Mouse (Mus musculus): Measurements from ENCODE around the gene Rabgap1l. TPM values are rescaled to one million over a fixed set of nuclear protein-coding genes. Genes with fewer than 3 reads are reported as not detected.

Rabgap1l gene
- polyA plus RNA-seq, 1 experiment = 56.5 TPM

DNA sequence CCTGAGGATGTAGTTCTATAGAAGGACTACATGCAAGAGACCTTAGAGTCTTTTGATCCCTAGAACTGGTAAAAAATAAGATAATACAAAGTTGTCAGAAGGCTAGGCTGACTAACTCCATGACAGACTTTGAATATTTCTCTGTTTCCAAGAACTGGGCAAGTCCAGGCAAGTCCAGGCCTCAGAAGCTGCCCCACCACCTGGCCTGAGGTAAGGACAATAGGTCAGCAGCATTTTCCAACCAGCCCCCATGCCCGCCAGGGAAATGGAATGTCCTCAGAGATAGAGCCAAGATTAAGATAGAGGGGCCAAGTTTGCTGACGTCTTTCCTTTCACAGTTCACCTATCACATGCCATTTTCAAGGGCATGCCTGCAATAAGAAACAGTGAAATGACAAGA, 517.8 kb downstream of the Rabgap1l start:
- DNase-seq = no peak
- Histone ChIP-seq H3K4me1 (replicated peaks; ENCODE audit: control insufficient read depth, insufficient read depth, low read length) (0 out of 2 replicates have a peak, but pooled peaks cover 3% of the 10 kb centered on the region), H3K27me3 (ENCODE audit: control insufficient read depth, insufficient read depth, low read length) (no peaks in the 10 kb centered on the region), H3K27ac (ENCODE audit: control insufficient read depth, insufficient read depth, low read length) (no peak overlapping the region), H3K36me3 (ENCODE audit: control insufficient read depth, insufficient read depth, low read length) (no peaks in the 10 kb centered on the region; the same call in 1 of the 2 replicates), H3K4me3 (ENCODE audit: control insufficient read depth, insufficient read depth, low read length) (no peak overlapping the region)
- WGBS = 93% methylated on average over 2 of the region's 2 CpGs
- TF ChIP-seq POLR2A (IDR thresholded peaks at IDR 0.05; ENCODE audit: control insufficient read depth, extremely low read depth, insufficient read depth, low read length, poor library complexity) (no peak), CTCF (IDR thresholded peaks at IDR 0.05; ENCODE audit: borderline replicate concordance, control insufficient read depth, extremely low read depth, insufficient read depth, low read length, poor library complexity) (no peak)

DNA sequence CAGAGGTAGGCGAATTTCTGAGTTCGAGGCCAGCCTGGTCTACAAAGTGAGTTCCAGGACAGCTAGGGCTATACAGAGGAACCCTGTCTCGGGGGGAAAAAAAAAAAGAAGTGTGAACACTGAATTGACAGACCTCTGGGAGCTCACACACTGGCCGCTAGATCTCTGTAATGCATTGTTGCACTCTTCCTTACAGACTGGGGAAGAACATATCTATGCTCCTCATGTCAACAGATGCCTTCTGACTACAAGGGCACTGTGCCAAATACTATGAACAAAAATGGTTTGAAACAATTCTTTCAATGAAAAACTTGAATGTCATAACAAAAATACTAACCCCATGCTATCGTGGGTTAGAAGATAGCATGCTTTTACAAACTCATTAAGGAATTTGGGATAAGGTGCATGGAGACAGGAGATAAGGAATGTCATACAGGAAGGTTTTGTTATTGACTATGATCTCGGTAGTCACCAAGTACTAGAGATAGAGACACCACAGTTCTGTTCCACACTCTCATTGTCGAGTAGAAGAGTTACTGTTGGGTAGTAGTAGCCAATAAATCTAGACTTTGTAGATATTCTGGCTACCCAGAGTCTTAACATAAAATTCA, 519.8 kb downstream of the Rabgap1l start:
- Histone ChIP-seq H3K27me3 (ENCODE audit: control insufficient read depth, insufficient read depth, low read length) (no peaks in the 10 kb centered on the region), H3K27ac (ENCODE audit: control insufficient read depth, insufficient read depth, low read length) (no peak overlapping the region), H3K4me3 (ENCODE audit: control insufficient read depth, insufficient read depth, low read length) (no peak overlapping the region), H3K4me1 (replicated peaks; ENCODE audit: control insufficient read depth, insufficient read depth, low read length) (0 out of 2 replicates have a peak, but pooled peaks cover 3% of the 10 kb centered on the region), H3K36me3 (ENCODE audit: control insufficient read depth, insufficient read depth, low read length) (no peaks in the 10 kb centered on the region; the same call in 1 of the 2 replicates)
- TF ChIP-seq POLR2A (IDR thresholded peaks at IDR 0.05; ENCODE audit: control insufficient read depth, extremely low read depth, insufficient read depth, low read length, poor library complexity) = no peak
- TF ChIP-seq CTCF (IDR thresholded peaks at IDR 0.05; ENCODE audit: borderline replicate concordance, control insufficient read depth, extremely low read depth, insufficient read depth, low read length, poor library complexity) = no peak
- WGBS = 96% methylated on average over 7 of the region's 7 CpGs
- no peak for DNase-seq

DNA sequence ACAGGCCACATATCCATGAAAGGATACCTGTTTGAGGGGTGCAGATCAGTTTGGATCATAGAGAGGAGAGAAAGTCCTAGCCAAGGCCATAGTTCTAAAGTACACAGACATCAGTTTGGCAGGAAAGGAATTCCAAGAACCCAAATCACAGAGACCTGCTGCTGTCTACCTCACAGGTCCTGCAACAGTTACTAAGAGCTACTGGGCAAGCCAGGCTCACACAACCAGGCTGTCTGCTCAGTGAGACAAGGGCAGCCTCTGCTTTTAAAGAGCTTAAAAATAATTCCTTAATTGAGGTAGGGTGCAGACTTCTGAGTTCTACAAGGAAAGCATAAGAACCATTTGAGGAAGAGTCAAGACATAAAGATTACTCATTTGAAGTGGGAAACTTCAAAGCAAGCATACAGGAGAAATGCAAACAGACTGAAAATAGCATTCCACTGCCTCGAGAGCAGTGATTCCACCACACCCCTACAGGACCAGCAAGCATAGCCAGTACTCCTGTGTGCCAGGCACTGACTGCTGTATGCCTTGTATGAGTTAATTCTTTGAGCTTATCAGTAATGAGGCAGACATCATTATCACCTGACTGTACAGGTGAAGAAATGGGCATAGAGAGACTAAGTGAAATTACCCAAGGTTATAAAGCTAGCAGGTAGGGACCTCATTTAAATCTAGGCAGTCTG, 521.6 kb downstream of the Rabgap1l start:
- Histone ChIP-seq H3K4me3 (ENCODE audit: control insufficient read depth, insufficient read depth, low read length) (no peak overlapping the region), H3K27me3 (ENCODE audit: control insufficient read depth, insufficient read depth, low read length) (no peaks in the 10 kb centered on the region), H3K36me3 (ENCODE audit: control insufficient read depth, insufficient read depth, low read length) (no peaks in the 10 kb centered on the region; the same call in 1 of the 2 replicates), H3K27ac (ENCODE audit: control insufficient read depth, insufficient read depth, low read length) (no peak overlapping the region), H3K4me1 (replicated peaks; ENCODE audit: control insufficient read depth, insufficient read depth, low read length) (0 out of 2 replicates have a peak, but pooled peaks cover 3% of the 10 kb centered on the region)
- DNase-seq = no peak
- TF ChIP-seq CTCF (IDR thresholded peaks at IDR 0.05; ENCODE audit: borderline replicate concordance, control insufficient read depth, extremely low read depth, insufficient read depth, low read length, poor library complexity) (no peak), POLR2A (IDR thresholded peaks at IDR 0.05; ENCODE audit: control insufficient read depth, extremely low read depth, insufficient read depth, low read length, poor library complexity) (no peak)
- 22% methylated on average over 1 of the region's 1 CpGs for WGBS

DNA sequence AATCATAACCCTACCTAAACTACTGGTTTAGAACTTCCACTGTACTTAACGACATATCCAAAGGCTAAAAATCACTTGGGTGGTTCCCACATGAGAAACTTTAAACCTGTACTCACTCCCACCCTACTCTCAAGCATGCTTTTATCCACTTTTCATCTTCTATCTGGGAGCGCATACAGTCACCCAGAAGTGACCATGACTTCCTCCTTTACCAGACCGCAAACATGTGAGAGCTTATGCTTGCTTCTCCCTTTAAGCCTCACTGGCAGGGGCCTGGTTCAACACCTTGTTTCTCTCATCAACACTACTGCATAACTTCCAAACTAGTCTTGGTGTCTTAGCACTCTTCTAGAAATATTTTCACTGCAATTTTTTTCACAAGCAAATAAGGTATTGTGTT, 524.7 kb downstream of the Rabgap1l start:
- Histone ChIP-seq H3K4me1 (replicated peaks; ENCODE audit: control insufficient read depth, insufficient read depth, low read length) (no peaks in the 10 kb centered on the region), H3K4me3 (ENCODE audit: control insufficient read depth, insufficient read depth, low read length) (no peak overlapping the region), H3K27ac (ENCODE audit: control insufficient read depth, insufficient read depth, low read length) (no peak overlapping the region), H3K27me3 (ENCODE audit: control insufficient read depth, insufficient read depth, low read length) (no peaks in the 10 kb centered on the region), H3K36me3 (ENCODE audit: control insufficient read depth, insufficient read depth, low read length) (peaks cover 4% of the 10 kb centered on the region; the same call in 1 of the 2 replicates)
- DNase-seq = no peak
- TF ChIP-seq POLR2A (IDR thresholded peaks at IDR 0.05; ENCODE audit: control insufficient read depth, extremely low read depth, insufficient read depth, low read length, poor library complexity) (no peak), CTCF (IDR thresholded peaks at IDR 0.05; ENCODE audit: borderline replicate concordance, control insufficient read depth, extremely low read depth, insufficient read depth, low read length, poor library complexity) (no peak)
- 8% methylated on average over 3 of the region's 3 CpGs for WGBS

DNA sequence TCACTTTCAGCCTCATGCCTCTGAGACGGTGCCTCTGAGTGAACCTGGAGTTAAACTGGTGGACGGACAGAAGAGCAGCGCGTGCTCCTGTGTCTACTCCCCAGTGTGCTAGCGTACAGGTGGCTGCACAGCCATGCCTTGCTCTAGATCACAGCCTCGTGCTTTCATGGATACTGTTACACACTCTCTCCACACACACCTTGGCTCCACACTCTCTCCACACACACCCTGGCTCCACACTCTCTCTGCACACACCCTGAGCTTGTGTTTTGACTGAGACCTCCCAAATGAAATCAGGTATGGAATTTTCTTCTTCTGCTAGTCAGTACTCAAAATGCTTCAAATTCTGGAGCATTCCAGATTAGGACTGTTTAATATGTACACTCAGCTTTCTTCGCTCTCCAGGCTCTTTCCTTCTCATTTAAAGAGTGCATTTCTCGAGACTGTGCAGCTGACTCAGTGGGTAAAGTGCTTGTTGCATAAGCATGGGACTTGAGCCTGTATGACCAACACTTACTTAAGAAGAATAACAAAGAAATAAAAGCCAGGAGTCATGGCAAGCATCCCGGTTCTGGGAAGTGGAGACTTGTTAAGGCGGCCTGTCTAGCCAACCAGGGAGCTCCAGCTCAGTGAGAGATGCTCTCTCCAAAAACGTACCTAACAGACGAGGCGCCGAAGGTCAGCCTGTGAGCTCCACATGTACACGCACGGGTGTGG, 529.2 kb downstream of the Rabgap1l start:
- no peak for DNase-seq
- 96% methylated on average over 16 of the region's 16 CpGs for WGBS
- no peaks in the 10 kb centered on the region for H3K27me3 ChIP-seq (ENCODE audit: control insufficient read depth, insufficient read depth, low read length)
- H3K27ac ChIP-seq (ENCODE audit: control insufficient read depth, insufficient read depth, low read length) = no peak overlapping the region
- H3K4me1 ChIP-seq (replicated peaks; ENCODE audit: control insufficient read depth, insufficient read depth, low read length) = no peaks in the 10 kb centered on the region
- 0 out of 2 replicates have a peak, but pooled peaks cover 4% of the 10 kb centered on the region for H3K36me3 ChIP-seq (ENCODE audit: control insufficient read depth, insufficient read depth, low read length)
- TF ChIP-seq POLR2A (IDR thresholded peaks at IDR 0.05; ENCODE audit: control insufficient read depth, extremely low read depth, insufficient read depth, low read length, poor library complexity) (no peak), CTCF (IDR thresholded peaks at IDR 0.05; ENCODE audit: borderline replicate concordance, control insufficient read depth, extremely low read depth, insufficient read depth, low read length, poor library complexity) (no peak)
- H3K4me3 ChIP-seq (ENCODE audit: control insufficient read depth, insufficient read depth, low read length) = no peak overlapping the region

DNA sequence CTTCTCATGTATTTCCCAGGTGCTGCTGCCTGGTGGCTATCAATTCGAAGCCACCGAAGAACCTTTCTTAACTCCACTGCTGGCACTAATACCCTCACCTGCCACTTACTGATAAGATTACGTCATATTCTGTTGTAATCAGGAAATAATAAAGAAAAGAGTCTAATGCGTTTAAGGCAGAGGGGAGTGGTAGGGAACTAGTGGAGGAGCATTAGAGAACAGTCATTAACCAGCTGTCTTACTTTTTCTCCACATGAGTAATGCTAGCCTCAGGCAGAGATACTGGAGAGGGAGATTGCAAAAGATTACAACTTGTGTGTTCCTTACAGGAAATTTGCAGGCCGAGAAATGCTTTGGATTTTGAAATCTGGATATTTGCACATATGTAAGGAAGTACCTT, 530.0 kb downstream of the Rabgap1l start:
- no peak for DNase-seq
- no peaks in the 10 kb centered on the region for H3K4me1 ChIP-seq (replicated peaks; ENCODE audit: control insufficient read depth, insufficient read depth, low read length)
- no peaks in the 10 kb centered on the region for H3K27me3 ChIP-seq (ENCODE audit: control insufficient read depth, insufficient read depth, low read length)
- H3K27ac ChIP-seq (ENCODE audit: control insufficient read depth, insufficient read depth, low read length) = no peak overlapping the region
- 0 out of 2 replicates have a peak, but pooled peaks cover 4% of the 10 kb centered on the region for H3K36me3 ChIP-seq (ENCODE audit: control insufficient read depth, insufficient read depth, low read length)
- TF ChIP-seq POLR2A (IDR thresholded peaks at IDR 0.05; ENCODE audit: control insufficient read depth, extremely low read depth, insufficient read depth, low read length, poor library complexity) (no peak), CTCF (IDR thresholded peaks at IDR 0.05; ENCODE audit: borderline replicate concordance, control insufficient read depth, extremely low read depth, insufficient read depth, low read length, poor library complexity) (no peak)
- 96% methylated on average over 5 of the region's 5 CpGs for WGBS
- H3K4me3 ChIP-seq (ENCODE audit: control insufficient read depth, insufficient read depth, low read length) = no peak overlapping the region

All from thymus, adult 2 months (tissue).